Mouse (Mus musculus) ES-Bruce4 (cell line): ENCODE data around the gene Osbpl9.

ENCODE experiments used
- CTCF ChIP-seq: IDR thresholded peaks from one replicate; pipeline ENCODE4 v1.8.1; 2011; ENCODE audit warnings: low read depth, low read length
- POLR2A ChIP-seq: IDR thresholded peaks from one replicate; pipeline ENCODE4 v1.8.1; 2011; ENCODE audit warnings: low read length; ENCODE audit not compliant: insufficient read depth

DNA sequence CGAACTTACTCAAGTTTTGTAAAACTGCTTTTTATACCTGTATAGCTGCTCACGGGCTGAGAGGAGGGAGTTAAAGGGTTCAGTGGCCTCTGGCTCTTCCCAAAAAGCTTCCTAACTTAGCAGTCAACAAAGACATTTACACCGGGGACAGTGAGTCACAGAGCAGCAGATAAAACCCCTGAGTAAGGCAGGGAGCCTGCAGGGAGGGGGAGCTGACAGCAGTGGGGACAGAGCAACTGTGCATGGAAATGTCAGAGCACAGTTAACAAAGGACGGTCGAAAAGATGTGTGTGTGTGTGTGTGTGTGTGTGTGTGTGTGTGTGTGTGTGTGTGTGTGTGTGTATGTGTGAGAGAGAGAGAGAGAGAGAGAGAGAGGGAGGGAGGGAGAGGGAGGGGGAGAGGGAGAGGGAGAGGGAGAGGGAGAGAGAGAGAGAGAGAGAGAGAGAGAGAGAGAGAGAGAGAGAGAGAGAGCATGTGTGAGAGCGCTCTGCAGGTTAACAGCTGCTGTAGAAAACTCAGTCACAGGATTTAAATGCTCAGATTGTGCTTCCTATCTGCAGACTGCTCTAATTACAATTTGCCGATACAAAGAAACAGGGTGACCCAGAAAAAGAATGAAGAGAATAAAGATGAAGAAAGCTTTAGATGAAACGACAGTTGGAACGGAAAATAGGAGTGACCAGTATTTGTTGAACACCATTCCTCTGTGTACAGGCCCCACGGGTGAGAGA, 75.1 kb downstream of the Osbpl9 start:
- TF ChIP-seq POLR2A = no peak
- no peak for TF ChIP-seq CTCF
